Mouse (Mus musculus): ENCODE results near the gene Babam2. TPM values are rescaled to one million over a fixed set of nuclear protein-coding genes. Genes with fewer than 3 reads are reported as not detected.

Babam2 gene
- total RNA-seq, 4 experiments from 2014 or later, result 31.2 to 35.8 (median 35.0) TPM

DNA sequence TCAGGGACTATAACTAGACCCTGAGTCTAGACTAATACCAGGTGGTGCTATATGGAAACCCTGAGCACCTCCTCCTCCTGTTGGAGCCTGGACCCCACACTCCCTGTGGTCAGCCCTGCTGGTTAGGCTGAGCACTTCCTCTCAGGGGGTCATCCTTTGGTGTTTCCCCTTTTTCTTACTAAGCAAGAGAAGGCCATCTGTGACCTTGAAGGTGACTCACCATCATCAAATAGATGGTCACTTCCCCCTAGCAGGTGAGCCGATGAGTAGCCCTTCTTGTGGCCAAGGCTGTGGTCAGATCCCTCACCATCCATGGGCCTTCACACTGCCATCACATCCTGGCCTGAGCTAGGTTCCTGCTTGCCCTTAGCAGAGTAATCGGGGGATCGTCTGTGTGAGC lies 379.7 kb downstream of the Babam2 start:
- no peak for DNase-seq (ENCODE audit: low spot score)

DNA sequence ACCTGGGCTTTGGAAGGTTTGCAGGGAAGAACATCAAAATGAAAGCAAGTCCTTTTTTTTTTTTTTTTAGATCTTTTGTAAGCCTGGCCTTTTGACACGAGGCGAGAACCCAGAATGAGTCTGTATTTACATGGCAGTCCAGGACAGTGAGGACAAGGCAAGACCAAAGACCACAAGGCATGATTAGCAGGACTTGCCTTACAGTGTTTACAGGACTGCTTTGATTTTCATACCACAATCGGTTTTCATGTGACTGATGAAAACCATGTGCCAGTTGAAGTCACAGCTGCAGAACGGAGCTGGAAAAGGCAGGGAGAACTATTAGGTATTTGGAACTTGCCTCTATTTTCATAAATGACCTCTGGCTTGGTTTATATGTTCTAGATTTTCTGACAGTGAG lies 381.5 kb downstream of the Babam2 start:
- DNase-seq (ENCODE audit: low spot score), result no peak

DNA sequence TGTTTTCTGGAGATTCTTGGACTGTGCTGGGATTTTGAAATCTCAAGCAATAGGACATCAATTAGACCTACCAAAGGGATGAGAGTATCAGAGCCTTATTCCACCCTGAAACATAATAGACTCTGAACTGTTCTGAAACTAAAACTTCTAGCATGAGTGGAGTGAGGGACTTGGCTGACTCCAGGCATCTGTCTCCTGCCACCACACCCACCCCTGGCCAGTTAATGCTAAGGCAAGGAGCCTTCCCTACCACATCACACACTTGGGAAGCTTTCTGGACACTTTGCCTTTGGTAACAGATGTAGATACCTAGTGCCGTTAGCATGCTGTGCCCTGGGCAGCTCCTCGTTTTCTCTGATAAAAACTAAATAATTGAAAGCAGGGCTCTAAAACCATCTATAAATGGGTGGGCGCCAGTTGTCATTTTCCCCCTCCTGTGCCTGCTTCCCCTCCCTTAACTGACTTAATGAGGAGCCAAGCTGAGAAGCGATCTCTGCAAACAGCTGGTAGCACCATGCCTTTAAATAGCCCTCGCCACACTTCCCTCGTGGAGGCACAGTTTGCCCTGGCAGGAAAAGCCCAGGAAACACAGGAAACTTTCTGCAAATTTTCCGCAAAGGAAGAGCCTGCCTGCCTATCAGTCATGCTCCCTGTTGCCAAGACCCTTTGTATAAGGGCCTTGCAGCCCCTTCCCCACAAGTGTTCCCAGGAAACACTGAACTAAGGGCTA lies 383.2 kb downstream of the Babam2 start:
- DNase-seq (ENCODE audit: low spot score), result no peak

DNA sequence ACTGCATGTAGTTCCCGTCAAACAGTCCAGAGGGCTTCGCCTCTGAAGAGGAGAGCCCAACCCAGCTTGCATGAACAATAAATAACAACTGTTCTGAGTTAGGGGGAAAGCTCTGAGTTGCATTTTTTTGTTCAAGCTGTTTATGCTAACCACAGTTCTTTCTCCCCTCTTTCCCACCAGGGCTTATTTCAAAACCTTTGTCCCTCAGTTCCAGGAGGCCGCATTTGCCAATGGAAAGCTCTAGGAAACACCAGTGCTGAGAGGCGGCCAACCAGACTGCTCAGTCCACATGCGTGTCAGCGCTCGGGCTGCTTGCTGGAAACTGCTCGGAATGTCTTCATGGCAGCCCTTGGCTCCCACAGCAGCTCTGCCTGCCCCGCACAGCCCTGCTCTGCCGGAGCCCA lies 386.9 kb downstream of the Babam2 start:
- DNase-seq (ENCODE audit: low spot score), result no peak

DNA sequence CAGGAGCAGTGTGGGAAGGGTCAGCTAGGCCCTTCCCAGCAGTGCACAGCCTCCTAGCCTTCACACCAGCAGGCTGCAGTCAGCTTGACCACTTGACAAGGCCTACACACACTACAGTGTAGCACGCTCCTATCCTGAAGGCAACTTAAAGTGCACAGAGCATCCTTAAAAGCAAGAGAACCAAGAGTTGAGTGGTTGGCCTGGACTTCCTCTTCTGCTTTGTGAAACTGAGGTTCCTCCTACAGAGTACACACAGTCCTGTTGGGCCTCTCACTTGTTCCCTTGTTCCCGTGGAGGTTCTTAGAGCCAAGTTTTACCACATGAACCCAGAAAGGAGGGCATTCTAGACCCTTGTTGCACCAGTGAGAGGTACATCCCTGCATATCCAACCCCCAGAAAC lies 388.1 kb downstream of the Babam2 start:
- DNase-seq (ENCODE audit: low spot score), result no peak

DNA sequence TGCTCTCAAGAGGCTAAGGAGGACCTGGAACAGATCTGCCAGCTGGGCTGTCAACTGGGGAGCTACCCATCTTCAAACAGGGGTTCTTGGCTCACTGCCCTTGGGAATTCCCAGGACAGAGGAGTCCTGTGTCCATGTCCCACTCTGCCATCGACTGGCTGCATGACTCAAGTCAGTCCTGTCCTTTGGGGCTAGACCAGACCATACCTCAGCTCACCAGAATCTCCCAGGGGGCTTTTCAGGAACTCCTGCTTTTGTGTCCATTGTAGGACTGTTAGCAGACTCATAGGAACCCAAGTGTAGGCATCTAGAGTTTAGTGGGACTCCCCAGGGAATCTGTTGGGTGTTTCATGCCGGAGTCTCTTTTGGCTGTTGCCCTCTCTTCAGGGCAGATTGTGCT lies 388.5 kb downstream of the Babam2 start:
- DNase-seq (ENCODE audit: low spot score), result no peak

DNA sequence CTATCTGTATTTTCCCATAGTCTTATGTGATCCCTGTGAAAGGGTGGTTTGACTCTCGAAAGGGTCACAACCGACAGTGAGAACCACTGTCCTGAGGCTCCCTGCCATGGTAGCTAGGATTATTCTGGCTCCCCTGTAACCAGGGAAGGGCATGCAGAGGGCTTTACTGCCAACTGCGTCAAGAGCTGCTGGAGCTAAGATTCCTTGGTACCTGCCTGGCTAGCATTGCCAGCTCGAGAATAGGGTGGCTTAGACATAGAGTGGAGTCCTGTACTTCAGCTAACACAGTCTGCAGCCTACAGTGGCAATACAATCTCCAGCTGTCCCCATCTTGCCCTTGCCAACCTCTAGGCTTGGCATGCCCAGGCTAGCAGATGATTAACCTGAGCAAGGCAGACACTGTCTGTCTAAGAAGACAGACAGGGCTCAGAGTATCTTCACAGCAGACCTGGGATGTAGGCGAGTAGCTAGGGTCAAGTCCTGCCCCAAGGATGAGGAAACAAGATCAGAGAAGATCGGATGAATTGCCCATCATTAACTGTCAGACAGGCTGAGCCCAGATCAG lies 389.1 kb downstream of the Babam2 start:
- DNase-seq (ENCODE audit: low spot score), result no peak

DNA sequence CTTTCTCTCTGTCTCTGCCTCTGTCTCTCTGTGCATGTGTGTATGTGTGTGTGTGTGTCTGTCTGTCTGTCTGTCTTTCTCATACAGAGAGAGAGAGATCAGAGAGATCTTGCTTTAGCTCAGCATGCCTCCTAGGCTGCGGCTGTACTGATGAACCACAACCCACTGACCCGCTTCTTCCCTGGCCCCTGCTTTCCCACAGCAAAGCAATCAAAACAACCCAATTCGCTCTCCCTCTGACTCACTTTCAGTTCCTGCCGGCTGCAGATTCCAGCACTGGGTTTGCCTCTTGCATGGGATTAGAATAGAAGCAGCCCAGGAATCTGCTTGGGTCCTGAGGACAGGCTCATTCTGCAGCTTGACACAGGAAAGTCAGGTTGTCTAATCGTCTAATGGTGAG lies 392.0 kb downstream of the Babam2 start:
- DNase-seq (ENCODE audit: low spot score), result no peak

DNA sequence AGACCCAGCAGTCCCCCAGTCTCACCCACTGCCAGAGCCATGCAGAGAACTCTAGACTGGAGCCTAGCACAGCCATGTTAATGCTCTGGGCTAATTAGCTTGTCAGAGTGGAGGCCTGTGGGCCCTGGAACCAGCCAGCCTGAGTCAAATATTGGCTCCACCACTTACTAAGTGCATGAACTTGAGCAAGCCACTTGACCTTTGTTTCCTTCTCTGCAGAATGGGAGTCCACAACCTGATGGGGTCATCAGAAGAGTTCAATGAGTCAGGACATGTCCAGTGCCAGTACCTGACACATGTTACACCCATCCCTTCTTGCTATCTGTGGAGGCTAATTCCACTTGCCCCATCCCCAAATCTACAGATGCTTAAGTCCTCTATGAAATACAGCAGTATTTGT lies 394.8 kb downstream of the Babam2 start:
- DNase-seq (ENCODE audit: low spot score), result no peak

DNA sequence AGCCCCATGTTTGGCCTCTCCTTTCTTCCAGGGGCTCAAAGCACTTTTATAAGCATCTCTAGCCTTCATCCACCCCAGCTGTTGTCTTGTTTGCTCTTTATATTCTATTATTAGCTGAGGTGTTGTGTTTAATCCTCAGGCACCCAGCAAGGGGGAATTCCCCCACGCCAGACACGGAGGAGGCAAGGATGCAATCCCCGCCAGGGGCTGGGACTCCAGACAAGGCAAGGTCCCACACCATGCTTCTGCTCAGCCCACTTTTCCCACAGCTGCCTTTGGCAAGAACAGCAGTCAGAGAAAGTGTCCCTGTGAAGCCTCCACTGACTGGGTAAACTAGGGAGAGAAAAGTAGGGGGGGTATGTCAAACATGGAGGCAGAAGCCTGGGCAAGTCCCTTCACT lies 401.2 kb downstream of the Babam2 start:
- DNase-seq (ENCODE audit: low spot score), result no peak

DNA sequence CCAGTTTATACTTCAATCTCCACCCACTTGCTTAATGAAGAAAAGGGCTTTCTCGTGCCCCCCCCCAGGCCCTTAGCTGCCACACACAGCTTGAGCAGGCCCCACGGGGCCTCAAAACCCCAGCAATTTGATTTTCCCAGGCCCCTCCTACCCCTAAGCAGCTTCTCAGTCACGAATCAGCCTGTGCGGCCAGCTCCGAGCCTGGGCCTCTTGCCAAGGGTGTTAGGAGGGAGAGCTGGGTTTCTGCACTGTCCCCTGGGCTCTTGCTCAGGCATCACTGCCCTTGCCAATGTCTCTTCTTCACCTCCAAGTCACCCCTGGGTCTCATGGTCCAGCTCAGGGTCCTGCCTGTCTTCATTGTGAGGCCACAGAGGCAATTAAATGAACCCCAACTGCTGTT lies 405.0 kb downstream of the Babam2 start:
- peak; percentile 51 for DNase-seq (ENCODE audit: low spot score)

DNA sequence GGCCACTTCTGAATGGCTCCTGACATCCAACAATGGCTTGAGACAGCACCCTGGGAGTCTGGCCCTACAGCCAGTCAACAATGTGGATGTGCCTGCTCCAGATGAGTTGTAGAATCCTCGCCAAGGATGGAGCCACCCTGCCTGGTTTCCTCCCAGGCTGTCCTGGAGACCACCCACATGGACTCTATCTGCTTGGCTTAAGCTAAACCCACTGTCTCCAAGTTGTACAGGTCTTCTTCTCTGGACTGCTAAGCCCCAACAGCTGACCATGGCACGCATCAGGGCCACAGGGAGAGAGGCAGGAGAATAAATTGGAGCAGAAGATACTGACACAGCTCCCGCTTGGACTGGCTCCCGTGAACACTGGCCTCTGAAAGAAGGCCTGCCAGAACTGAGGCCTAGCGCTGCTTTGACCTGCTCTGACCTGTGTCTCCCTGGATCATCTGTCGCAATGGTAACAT lies 405.5 kb downstream of the Babam2 start:
- DNase-seq (ENCODE audit: low spot score), result peak; percentile 54

DNA sequence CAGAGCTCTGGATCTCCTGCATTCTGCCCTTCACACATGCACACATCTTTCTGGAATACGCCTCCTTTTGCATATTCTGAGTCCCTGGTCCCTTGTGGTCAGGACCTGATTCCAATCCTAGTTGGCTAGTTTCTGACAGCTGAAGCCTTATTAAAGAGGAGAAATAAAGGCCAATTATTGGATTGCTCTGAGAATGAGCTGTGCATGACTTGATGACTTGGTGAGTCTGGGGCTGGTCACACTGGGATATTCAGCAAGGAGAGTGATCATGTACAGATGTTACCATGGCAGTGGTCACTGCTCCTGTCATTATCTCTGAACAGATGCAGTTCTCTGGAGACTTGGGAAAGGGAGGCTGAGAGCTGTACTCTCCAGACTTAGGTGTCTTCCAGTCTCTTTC lies 406.1 kb downstream of the Babam2 start:
- DNase-seq (ENCODE audit: low spot score), result no peak

DNA sequence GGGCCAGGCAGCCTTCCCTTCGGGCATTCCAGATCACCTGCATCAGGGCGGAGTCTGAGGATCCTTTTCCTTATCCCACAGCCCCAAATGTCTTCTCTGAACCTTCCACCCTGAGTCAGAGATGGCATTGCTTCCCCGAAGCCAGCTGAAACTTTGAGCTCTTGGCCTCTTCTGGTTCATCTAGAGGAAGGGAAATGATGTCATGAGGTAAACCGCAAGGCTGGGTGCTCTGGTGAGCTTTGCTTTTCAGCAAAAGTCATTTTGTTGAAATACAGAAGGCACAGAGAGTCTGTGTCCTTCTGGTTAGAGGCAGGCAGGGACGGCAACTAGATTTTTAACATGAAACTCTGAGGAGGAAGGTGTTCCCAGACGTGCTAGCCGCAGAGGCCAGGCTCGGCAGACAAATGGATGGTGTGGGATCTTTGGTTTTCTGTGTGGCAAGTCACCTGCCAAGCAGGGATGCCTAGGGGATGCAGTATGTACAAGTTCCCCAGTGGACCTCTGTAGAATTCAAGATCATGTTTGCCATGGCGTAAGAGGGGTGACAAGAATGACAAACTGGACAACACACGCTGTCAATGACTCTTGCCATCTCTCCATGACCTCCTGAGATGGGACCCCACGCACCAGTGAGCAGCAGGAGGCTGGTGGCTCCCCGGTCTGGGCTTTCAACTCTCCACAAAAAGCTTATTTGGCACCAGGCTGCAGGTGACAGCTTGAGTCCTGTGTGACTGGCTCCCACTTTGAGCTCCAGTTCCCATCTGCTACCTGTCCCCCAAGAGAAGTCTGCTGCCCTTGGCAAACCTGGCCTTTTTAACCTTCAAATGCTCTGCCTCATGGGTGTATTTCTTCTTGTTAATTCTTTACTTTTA lies 406.9 kb downstream of the Babam2 start:
- no peak for DNase-seq (ENCODE audit: low spot score)

DNA sequence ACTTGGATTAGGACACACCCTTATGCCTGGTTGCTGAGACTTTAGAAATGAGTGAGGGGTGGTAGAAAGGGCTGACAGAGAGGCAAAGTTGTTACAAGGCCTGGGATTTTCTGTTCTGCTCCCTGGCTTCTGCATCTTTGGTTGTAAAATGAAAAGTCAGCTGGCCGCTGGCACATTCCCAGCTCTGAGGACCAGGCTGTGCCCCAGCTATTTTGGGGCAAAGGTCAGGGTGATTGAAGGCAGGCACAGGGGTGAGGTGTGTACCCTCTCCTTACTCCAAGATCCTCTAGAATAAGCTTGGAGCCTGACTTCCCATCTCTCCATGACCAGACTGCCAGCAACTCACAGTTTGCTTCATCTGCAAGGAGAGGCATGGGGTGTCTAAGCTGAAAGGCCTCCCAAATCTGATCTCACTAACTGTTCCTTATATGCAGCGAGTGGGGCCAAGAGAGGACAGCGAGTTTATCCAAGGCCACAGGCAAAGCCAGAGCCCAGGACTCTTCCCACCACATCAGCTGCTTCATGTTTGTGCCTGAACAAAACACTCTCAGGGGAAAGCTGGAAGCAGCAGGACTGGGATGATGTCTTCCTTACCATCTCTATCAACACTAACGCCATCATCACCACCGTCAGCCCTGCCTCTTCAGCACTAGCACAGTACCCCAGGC lies 409.1 kb downstream of the Babam2 start:
- no peak for DNase-seq (ENCODE audit: low spot score)

DNA sequence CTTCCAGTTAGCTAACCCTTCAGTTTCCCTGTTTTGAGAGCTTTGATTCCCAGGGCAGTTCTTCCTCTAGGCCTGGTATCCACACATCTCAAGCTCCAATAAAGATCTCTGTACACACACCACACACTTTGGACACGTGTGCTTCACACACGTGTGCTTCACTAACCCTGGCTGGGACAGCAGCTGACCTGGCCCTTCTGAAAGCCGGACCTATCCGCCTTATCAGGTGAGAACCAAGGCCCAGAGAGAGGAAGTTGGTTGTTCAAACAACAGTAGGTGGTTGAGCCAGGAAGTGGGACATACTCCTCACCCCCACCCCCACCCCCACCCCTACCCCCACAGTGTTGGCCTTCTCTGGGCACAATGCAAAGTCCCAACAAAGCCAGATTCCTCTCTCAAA lies 413.2 kb downstream of the Babam2 start:
- DNase-seq (ENCODE audit: low spot score), result no peak

DNA sequence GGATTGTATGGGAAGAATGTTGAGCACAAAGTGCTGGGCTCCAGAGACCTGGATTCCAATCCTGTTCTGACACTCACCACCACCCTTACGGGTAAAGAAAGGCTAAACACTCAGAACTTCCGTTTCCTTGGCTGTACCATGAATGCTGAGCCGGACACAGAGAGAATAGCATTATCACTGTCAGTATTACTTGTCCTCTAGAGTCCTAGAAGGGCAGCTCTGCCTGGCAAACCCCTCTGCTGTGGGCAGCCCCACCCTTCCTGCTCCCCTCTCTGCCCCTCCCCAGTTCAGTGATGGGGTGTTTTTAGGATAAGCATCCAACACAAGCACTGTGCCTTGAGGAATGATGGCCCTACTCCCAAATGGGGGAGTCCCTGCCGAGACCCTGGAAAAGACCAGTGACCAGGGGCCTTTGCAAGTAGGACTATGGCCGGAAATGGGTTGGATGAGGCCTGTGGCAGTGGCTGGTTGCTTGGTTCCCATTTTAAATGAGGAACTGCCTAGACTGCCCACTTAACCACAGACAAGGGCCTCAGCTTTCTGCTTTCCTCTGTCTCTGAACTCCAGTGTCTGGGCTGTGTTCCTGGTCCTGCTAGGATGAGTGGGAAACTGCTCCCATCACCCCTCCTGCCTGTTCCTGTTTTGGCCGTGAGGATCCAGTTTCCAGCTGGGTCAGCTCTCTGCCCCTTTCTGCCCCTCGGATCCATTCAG lies 414.9 kb downstream of the Babam2 start:
- peak; percentile 33 for DNase-seq (ENCODE audit: low spot score)

DNA sequence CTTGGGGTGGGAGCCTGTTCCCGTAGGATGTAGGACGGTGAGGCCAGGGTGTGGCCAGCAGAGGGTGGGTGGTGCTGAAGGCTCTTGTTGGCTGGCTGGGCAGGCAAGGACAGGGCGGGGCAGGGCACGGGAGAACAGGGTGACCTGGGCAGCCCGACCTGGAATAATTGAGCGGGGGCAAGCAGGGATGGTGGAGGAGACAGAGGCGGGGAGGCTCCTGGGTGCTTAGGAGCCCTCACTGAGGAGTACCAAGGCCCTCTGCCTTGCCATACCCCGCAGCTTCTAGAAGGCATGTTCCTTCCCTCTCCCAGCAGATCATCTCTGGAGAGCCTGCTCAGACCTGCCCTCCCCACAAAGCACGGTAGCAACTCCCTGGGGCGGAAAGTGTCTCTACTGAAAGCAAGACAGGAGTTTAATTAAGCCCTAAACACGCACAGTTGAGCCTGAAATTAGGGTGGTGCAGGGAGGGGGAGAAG lies 423.5 kb downstream of the Babam2 start:
- DNase-seq (ENCODE audit: low spot score), result no peak

DNA sequence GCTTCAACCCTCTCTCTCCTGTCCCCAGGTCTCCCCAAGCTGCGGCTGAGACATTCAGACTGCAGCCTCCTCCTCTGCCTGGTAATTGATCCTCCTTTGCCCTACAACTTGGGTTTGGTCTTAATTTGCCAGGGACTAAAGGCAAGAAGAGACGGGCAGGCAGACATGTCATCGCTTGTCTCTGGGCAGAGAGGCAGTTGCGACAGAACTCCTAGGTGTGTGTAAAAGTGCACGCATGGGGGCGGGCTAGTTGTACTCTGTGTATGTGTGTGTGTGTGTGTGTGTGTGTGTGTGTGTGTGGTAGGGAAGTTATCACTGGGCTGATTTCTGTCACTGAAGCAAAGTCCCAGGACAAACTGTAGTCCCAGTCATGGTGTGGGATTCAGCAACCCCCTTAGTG lies 424.5 kb downstream of the Babam2 start:
- no peak for DNase-seq (ENCODE audit: low spot score)

DNA sequence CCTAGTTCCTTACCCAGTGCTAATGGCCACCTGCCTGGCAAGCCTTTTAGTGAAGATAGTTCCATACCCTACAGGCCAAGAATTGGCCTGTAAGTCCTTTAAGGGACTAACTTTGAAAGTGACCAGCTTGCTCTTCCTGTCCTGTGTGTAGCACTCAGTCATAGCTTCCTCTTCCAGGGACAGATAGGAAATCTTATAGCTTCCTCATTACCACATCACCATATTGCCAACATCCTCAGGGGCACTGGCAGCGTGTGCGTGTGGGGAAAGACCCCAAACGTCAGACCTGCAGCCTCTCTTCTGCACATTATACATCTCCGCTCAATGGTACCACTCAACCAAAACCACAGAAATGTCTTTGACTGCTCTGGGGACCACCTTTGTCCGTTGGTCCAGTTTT lies 424.9 kb downstream of the Babam2 start:
- no peak for DNase-seq (ENCODE audit: low spot score)

DNA sequence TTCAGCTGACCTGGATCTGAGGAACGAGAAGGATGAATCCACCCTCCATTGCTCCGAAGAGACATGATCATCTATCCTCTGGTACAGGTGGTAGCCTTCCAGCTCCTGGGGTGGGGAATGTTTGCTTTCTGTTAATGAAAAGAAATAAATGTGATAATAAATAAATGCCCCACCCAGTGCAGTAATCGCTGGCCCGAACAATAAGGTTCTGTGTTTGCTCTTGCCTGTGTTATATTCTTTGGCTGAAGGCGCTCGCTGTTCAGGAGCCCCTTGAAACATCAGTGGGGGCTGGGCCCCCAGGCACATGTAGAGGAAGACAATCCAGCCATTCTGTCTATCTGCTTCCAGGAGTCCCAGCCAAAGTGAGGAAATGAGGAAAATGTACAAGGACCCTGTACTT lies 427.5 kb downstream of the Babam2 start:
- no peak for DNase-seq (ENCODE audit: low spot score)
